Mouse (Mus musculus) brain, embryonic 14.5 days (tissue): Measurements from ENCODE around the gene Mta3. TPM values are rescaled to one million over a fixed set of nuclear protein-coding genes. Genes with fewer than 3 reads are reported as not detected.

Source experiments
- DNase-seq: peaks from one replicate; pipeline ENCODE4 v3.0.0-alpha.2; 2011; ENCODE audit warnings: low read depth
- CTCF ChIP-seq: fragments of 200-500 bp; IDR thresholded peaks from 2 replicates; pipeline ENCODE4 v1.5.1; 2012; ENCODE audit warnings: inconsistent platforms, mild to moderate bottlenecking, moderate library complexity, borderline replicate concordance; ENCODE audit not compliant: insufficient read depth, insufficient read length; ENCODE audit errors: extremely low read depth
- POLR2A ChIP-seq: fragments of 200-500 bp; IDR thresholded peaks from 2 replicates; pipeline ENCODE4 v1.6.1; 2012; ENCODE audit warnings: mild to moderate bottlenecking, inconsistent platforms, borderline replicate concordance; ENCODE audit not compliant: poor library complexity, insufficient read depth, insufficient read length, severe bottlenecking; ENCODE audit errors: extremely low read depth
- polyA plus RNA-seq: library from polyadenylated mRNA; depleted of rRNA; stranded (reverse); fragments of >200 nt; gene quantifications from 2 replicates; pipeline ENCODE4 v1.2.3, GENCODE M21; 2012

Gene Mta3
- polyA plus RNA-seq, 1 experiment, result 38.0 TPM

DNA sequence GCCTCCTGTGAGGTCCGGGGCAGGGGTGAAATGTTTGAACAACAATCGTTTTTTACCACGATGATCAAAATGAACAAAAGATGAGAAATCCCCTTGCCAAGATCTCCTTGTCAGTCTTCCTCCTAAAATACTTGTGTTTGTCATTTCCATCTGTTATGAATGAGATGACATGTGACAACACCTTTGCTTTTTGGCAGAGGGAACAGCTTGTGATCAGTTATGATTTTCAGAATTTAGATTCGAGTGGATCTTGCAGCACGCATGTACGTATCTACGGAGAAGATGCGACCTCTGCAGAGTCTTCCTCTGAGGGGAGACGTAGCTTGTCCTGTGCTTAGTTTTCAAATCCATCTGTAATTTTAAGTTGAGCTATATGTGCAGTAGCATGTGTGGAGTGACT is 66.1 kb downstream of the Mta3 start:
- DNase-seq, result peak; percentile 69
- TF ChIP-seq POLR2A, result no peak

DNA sequence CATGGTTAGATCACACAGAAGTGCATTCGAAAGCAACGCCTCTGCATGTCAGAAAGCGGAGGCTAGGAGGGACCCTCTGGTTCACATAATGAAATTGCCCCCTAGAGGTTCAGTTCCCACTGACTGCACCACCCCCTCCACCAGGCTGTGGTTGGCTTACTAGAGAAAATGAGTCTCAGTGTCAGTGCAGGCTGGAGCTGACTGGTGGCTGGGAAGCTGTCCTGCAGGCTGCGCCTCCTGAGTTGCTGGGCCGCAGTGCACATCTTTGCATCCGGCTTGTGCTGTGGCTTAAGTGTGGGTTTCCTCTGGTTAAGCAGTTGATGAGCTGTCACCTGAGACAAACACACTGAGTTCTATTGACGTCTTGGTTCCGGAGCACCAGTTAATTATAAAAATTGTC is 66.7 kb downstream of the Mta3 start:
- peak; percentile 78 for DNase-seq
- TF ChIP-seq CTCF (peak; percentile 49; the same call in 1 of the 2 replicates), POLR2A (no peak)

DNA sequence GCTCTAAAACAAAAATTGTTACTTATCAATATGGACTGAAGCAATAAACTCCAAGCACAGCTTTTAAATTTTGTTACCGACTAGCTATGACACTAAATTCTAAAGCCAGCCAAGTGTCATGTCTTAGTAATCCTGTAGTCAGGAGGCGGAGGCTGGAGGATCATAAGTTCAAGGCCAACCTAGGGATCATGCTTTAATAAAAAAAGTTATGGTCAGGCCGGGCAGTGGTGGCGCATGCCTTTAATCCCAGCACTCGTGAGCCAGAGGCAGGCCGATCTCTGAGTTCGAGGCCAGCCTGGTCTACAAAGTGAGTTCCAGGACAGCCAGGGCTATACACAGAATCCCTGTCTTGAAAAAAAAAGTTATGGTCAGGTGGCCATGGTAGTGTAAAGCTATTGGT is 71.0 kb downstream of the Mta3 start:
- no peak for DNase-seq
- TF ChIP-seq POLR2A (no peak), CTCF (no peak)

DNA sequence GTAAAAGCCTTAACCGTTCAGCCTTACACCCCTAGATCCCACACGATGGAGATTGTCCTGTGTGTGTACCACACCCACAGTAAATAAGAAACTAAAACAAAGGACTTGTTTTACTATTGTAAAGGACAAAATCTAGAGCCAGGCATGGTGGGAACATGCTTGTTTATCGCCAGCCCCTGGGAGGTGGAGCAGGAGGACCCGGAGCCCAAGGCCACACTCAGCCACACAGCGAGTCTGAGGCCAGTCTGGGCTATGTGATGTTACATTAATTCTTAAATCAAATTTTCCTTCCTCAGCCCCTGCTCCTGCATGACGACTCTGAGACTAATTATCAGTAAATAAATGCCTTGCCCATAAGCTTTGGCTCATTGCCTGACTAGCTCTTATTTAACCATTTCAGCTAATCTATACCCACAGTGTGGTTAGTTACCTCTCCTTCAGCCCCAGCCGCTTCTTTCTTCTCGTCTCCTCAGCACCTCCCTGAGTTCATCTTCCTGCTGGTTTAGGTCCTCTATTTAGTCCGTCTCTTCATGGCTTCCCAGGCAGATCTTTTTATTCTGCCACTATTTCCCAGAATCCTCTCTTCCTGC is 71.6 kb downstream of the Mta3 start:
- no peak for DNase-seq
- TF ChIP-seq POLR2A (no peak), CTCF (no peak)

DNA sequence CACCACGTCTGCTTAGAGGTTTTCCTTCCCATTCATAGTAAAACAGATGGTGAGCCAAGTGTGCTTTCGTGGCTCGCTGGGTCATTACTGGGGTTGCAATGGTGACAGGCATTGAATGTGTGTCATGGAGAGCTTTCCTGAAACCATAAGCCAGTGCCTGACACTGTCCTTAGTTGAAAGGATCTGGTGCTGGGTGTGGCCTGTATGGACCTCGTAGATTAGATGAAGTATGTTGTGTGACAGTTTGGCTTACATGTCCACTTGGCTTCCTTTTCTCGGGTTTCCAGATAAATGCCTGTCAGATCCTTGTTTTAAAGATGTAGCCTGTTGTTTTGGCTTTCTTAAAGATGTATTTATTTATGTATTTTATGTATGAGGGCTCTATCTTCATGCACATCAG is 74.3 kb downstream of the Mta3 start:
- TF ChIP-seq POLR2A, result no peak
- TF ChIP-seq CTCF, result no peak
- DNase-seq, result no peak

DNA sequence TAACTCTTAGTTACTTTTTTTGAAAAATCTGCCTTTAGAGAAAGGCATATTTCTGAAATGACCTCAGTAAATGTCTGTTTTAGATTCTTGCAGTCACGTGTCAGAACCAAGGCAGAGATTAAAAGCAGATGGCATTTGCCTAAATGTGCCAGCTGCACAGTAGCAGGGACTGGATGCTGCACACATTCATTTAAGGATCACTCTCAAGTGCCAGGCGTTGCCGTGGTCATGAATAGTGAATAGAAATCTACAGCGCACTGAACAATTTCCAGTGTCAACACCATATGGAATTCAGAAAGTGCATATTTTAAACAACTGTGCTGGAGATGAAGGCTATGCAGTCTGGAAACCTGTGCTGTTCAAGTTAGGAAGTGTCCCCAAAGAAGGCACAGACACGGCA is 76.8 kb downstream of the Mta3 start:
- DNase-seq, result peak; percentile 94
- no peak for TF ChIP-seq CTCF

DNA sequence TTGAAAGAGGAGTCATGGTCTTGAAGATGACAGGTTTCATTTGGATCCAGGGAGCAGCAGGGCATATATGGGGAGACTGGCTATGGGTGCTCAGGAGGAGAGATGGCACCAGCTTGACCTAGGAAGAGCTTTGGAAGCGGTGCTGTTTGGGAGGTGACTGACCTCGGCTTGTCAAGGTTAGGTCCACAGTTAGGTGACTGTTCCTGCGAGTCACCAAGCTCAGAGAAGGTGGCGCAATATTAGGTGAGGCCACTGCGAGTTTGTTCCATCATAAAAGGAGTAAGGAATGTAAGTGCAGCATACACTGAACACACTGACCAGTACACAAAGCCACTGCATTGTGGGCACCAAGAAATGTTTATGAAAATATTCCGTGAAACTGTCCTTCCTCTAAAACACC is 80.5 kb downstream of the Mta3 start:
- no peak for DNase-seq
- no peak for TF ChIP-seq CTCF
- TF ChIP-seq POLR2A, result no peak

DNA sequence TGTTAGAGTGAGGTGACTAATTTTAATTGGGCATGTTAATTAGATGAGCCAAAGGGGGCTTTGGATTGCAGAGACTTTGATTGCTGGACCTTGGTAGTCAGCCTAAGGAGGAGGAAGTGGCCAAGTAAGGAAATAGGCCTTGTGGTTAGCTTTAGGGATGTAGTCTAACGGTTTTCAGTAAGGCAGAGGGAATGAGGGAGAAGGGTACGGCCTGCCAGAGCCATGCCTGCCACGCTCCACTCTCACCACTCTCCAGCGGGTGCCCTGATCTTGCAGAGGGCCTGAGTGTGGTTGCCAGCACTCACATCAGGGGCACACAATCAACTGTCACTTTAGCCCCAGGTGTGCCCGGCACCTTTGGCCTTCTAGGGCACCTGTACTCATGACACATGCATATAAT is 84.2 kb downstream of the Mta3 start:
- no peak for DNase-seq
- TF ChIP-seq CTCF, result no peak
- no peak for TF ChIP-seq POLR2A

DNA sequence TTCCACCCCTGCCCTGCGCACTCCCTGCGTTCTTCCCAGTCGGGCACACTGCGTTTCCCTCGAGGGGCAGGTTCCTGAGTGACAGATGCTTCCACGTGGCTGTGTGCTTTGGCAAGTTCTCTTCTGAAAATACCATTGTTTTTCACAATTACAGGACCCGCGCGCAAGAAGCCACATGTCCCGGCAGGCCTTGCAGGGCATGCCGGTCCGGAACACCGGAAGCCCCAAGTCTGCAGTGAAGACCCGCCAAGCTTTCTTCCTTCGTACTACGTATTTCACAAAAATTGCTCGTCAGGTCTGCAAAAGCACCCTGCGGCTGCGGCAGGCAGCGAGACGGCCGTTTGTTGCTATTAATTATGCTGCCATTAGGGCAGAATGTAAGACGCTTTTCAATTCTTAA is 86.4 kb downstream of the Mta3 start:
- TF ChIP-seq POLR2A (no peak), CTCF (no peak)
- peak; percentile 56 for DNase-seq

DNA sequence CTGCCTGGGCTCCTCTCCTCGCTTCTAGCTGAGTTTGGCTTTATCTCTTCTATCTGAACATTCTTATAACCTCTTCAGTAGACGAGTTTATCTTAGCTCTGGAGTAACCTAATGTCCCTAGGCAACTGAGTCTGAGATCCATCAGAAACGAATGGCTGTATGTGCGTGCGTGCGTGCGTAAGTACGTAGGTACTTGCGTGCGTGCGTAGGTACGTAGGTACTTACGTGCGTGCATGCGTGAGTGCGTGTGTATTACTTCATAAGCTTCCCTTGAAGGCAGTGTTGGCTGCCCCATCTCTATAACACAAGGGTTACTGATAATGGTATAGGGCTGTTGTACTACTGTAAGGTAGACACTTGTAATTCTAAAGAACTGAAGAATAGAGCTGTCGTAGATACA is 89.2 kb downstream of the Mta3 start:
- DNase-seq, result no peak
- no peak for TF ChIP-seq POLR2A
- no peak for TF ChIP-seq CTCF

DNA sequence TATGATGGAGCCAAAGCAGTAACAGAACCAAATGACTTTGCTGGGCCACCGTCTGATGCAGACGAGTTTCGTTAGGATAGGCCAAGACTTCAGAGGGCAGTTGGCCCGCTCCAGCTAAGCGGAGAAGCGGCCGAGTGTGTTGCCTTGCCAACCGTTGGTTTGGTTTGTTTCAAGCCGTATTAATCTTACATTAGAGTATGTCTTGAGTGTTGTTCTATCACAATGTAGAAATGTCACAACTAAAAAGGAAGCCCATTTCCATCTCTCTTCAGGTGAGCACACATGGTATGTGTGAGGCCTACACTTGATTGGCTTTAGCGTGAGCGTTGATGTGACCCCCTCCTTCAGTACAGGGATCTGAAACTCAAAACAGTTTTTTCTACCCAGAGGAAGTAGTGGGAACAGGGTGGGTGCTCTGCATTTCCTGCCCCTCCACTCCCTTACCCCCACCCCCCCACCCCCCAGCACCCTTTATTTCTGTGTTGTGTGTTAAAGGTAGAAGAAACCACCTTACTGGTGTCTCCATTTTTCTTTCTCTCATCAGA is 93.6 kb downstream of the Mta3 start:
- DNase-seq, result no peak
- TF ChIP-seq POLR2A, result no peak
- no peak for TF ChIP-seq CTCF

DNA sequence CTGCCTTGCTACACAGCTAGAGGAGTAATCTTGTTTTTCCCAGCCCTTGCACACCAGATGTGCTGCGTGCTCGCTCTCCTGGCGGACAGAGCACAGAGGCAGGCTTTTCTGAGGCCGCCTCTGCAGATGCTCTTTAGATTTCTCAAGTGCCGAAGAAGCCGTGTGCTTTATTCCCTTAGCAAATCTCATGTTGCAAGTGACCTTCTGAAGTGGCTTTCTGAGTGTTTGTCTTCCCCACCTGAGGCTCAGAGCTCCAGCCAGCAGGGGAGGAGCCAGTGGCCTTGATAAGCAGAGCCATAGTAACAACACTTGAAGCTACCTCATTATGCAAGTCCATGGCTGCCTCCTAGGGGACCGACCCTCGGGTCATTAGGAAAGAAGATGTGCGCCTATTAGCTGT is 98.0 kb downstream of the Mta3 start:
- peak; percentile 63 for DNase-seq
- TF ChIP-seq CTCF (no peak), POLR2A (no peak)

DNA sequence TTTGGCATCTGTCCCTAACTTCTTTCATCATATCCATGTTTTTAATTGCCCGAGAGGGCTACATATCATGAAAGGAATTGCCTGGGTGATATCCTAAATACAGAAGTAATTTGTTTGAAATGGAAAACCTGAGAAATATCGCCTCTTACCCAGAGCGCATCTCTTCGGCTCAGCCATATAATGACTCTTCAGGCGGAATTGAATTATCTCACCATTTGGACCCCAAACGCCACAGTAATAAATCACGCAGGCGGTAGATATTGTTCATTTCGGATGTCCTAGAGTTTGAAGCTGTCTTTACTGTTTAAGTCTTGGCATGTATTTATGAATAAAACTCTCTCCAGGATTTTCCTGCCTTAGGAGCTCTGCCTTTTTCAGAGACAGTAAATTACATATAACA is 99.1 kb downstream of the Mta3 start:
- no peak for DNase-seq
- no peak for TF ChIP-seq POLR2A
- TF ChIP-seq CTCF, result no peak

DNA sequence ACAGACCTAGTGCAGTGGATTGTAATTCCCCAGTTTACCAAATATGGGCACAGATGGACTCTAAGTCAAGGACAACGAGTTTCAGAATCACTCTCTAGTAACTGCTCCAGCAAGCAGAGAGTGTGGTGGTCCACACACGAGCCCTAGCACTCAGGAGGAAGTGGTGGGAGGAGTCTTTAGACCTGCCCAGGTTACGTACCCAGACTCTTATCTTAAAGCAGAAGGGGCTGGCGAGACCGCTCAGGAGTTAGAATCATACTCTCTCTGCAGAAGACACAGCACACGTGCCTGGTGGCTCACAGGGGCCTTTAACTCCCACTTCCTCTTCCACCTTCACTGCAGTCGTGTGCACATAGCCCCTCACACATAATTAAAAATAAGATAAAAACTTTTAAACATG is 101.4 kb downstream of the Mta3 start:
- TF ChIP-seq POLR2A (no peak), CTCF (no peak)

More for the DNA sequence above, 101.4 kb downstream of the Mta3 start:
- no peak for DNase-seq
